Mouse (Mus musculus) kidney, adult 2 months (tissue): Measurements from ENCODE around the gene Mindy4b-ps. TPM values are rescaled to one million over a fixed set of nuclear protein-coding genes. Genes with fewer than 3 reads are reported as not detected.
A peak's percentile ranks its signal among the peaks of the same experiment; 100 is the strongest.

ENCODE experiments used
- DNase-seq: peaks from one replicate; pipeline ENCODE4 v3.0.0; 2021
- H3K27ac ChIP-seq: fragments of 200-500 bp; 2 replicates; pipeline ENCODE4 v1.5.1; 2012; ENCODE audit warnings: low read depth, low read length, control low read depth, inconsistent platforms; ENCODE audit not compliant: insufficient read depth
- H3K27me3 ChIP-seq: fragments of 200-500 bp; replicated peaks from 2 replicates; pipeline ENCODE4 v1.6.1; 2012; ENCODE audit warnings: mild to moderate bottlenecking, moderate library complexity, low read length, inconsistent platforms; ENCODE audit not compliant: control insufficient read depth, insufficient read depth
- H3K36me3 ChIP-seq: fragments of 200-500 bp; 2 replicates; pipeline ENCODE4 v1.6.1; 2012; ENCODE audit warnings: mild to moderate bottlenecking, moderate library complexity, low read length, inconsistent platforms; ENCODE audit not compliant: control insufficient read depth, insufficient read depth
- H3K4me1 ChIP-seq: fragments of 200-500 bp; 2 replicates; pipeline ENCODE4 v1.6.1; 2011; ENCODE audit warnings: low read length; ENCODE audit not compliant: control insufficient read depth, insufficient read depth
- H3K4me3 ChIP-seq: fragments of 200-500 bp; 2 replicates; pipeline ENCODE4 v1.5.1; 2011; ENCODE audit warnings: mild to moderate bottlenecking, low read depth, low read length, control low read depth; ENCODE audit not compliant: insufficient read depth
- CTCF ChIP-seq: fragments of 200-500 bp; conservative IDR thresholded peaks from 2 replicates; pipeline ENCODE4 v1.5.1; 2011; ENCODE audit warnings: low read depth, mild to moderate bottlenecking, control low read depth, low read length, moderate library complexity, mixed read lengths; ENCODE audit not compliant: insufficient read depth, insufficient read length
- POLR2A ChIP-seq: fragments of 200-500 bp; IDR thresholded peaks from one replicate; pipeline ENCODE4 v1.6.1; 2011; ENCODE audit warnings: low read depth, low read length, control low read depth
- WGBS: fragments of 180-500 bp; shearing (Covaris S2); methylation state at CpG from one replicate; pipeline ENCODE4 v1.1.7; 2018; 5-methylcytosine and 5-hydroxymethylcytosine counted together
- polyA plus RNA-seq: library from polyadenylated mRNA; depleted of rRNA; stranded (reverse); fragments of >200 nt; gene quantifications from 2 replicates; pipeline ENCODE4 v1.2.3, GENCODE M21; 2012

The Mindy4b-ps gene
- polyA plus RNA-seq, 1 experiment: not detected

GRCm38 (mm10) chr3:58809111-58809915 is 12.8 kb downstream of the Mindy4b-ps start:
- DNase-seq: no peak
- no peak for TF ChIP-seq CTCF
- TF ChIP-seq POLR2A: no peak
- H3K27ac ChIP-seq: no peak overlapping the region
- no peaks in the 10 kb centered on the region for H3K36me3 ChIP-seq
- WGBS: 74% methylated on average over 12 of the region's 12 CpGs
- no peaks in the 10 kb centered on the region for H3K27me3 ChIP-seq
- H3K4me3 ChIP-seq: no peak overlapping the region
- no peaks in the 10 kb centered on the region for H3K4me1 ChIP-seq

- Histone ChIP-seq H3K27ac (no peak overlapping the region), H3K36me3 (no peaks in the 10 kb centered on the region), H3K27me3 (no peaks in the 10 kb centered on the region), H3K4me1 (no peaks in the 10 kb centered on the region), H3K4me3 (no peak overlapping the region)
- TF ChIP-seq CTCF (no peak), POLR2A (no peak)
- 78% methylated on average over 5 of the region's 5 CpGs for WGBS
- DNase-seq: no peak
These were observed 13.5 kb downstream of the Mindy4b-ps start for GRCm38 (mm10) chr3:58808636-58809035.

GRCm38 (mm10) chr3:58804745-58805144 is 17.4 kb downstream of the Mindy4b-ps start:
- Histone ChIP-seq H3K4me1 (no peaks in the 10 kb centered on the region), H3K4me3 (no peak overlapping the region), H3K27me3 (no peaks in the 10 kb centered on the region), H3K27ac (no peak overlapping the region), H3K36me3 (no peaks in the 10 kb centered on the region)
- no peak for DNase-seq
- TF ChIP-seq CTCF: no peak
- WGBS: 85% methylated on average over 6 of the region's 6 CpGs

- DNase-seq: no peak
- no peaks in the 10 kb centered on the region for H3K36me3 ChIP-seq
- H3K27ac ChIP-seq: no peak overlapping the region
- H3K4me1 ChIP-seq: no peaks in the 10 kb centered on the region
- no peak overlapping the region for H3K4me3 ChIP-seq
- no peak for TF ChIP-seq CTCF
- TF ChIP-seq POLR2A: no peak
- H3K27me3 ChIP-seq: no peaks in the 10 kb centered on the region
- 80% methylated on average over 4 of the region's 4 CpGs for WGBS
These were observed 23.4 kb downstream of the Mindy4b-ps start for GRCm38 (mm10) chr3:58798676-58799075.

GRCm38 (mm10) chr3:58798245-58798644 is 23.9 kb downstream of the Mindy4b-ps start:
- Histone ChIP-seq H3K27me3 (no peaks in the 10 kb centered on the region), H3K4me1 (no peaks in the 10 kb centered on the region), H3K36me3 (no peaks in the 10 kb centered on the region), H3K27ac (no peak overlapping the region), H3K4me3 (no peak overlapping the region)
- DNase-seq: no peak
- 79% methylated on average over 8 of the region's 8 CpGs for WGBS
- TF ChIP-seq CTCF (no peak), POLR2A (no peak)

GRCm38 (mm10) chr3:58789473-58789872 is 32.6 kb downstream of the Mindy4b-ps start:
- Histone ChIP-seq H3K27me3 (no peaks in the 10 kb centered on the region), H3K27ac (no peak overlapping the region), H3K36me3 (no peaks in the 10 kb centered on the region), H3K4me1 (peaks cover 3% of the 10 kb centered on the region; the same call in 1 of the 2 replicates), H3K4me3 (no peak overlapping the region)
- WGBS: 68% methylated on average over 7 of the region's 7 CpGs
- no peak for DNase-seq
- TF ChIP-seq CTCF: no peak
- TF ChIP-seq POLR2A: no peak

GRCm38 (mm10) chr3:58789033-58789432 is 33.1 kb downstream of the Mindy4b-ps start:
- no peak for TF ChIP-seq CTCF
- DNase-seq: peak; percentile 33
- 51% methylated on average over 5 of the region's 5 CpGs for WGBS

More at GRCm38 (mm10) chr3:58789033-58789432, 33.1 kb downstream of the Mindy4b-ps start:
- Histone ChIP-seq H3K27ac (no peak overlapping the region), H3K27me3 (no peaks in the 10 kb centered on the region), H3K4me1 (peaks cover 3% of the 10 kb centered on the region; the same call in 1 of the 2 replicates), H3K36me3 (no peaks in the 10 kb centered on the region), H3K4me3 (no peak overlapping the region)
